Mouse (Mus musculus) frontal cortex, postnatal 10 days (tissue): ENCODE measurements around the gene Gm5148.

Experiments used
- DNase-seq, 2 experiments: peaks; one replicate each; pipeline ENCODE4 v3.0.0; 2022; ENCODE audit warnings: low spot score in 2 of 2, mixed read lengths in 1 of 2

The Gm5148 gene

GRCm38 (mm10) chr3:37738171-37738950 lies 14.1 kb upstream of the Gm5148 start:
- no peak for DNase-seq

GRCm38 (mm10) chr3:37737407-37737806 lies 13.1 kb upstream of the Gm5148 start:
- peak; percentile 44 to 55 for DNase-seq

GRCm38 (mm10) chr3:37735166-37735565 lies 10.9 kb upstream of the Gm5148 start:
- no peak for DNase-seq

GRCm38 (mm10) chr3:37729142-37729541 lies 4.9 kb upstream of the Gm5148 start:
- peak; percentile 38 to 56 for DNase-seq

GRCm38 (mm10) chr3:37728112-37729100 lies 4.1 kb upstream of the Gm5148 start:
- DNase-seq: no peak

GRCm38 (mm10) chr3:37727392-37727791 lies 3.1 kb upstream of the Gm5148 start:
- DNase-seq: no peak

- no peak for DNase-seq
These were observed 2.3 kb upstream of the Gm5148 start for GRCm38 (mm10) chr3:37726501-37727140.

GRCm38 (mm10) chr3:37724946-37725735 lies 851 bp upstream of the Gm5148 start:
- no peak for DNase-seq

- DNase-seq: peak; percentile 35 to 40
These were observed 574 bp downstream of the Gm5148 start for GRCm38 (mm10) chr3:37723662-37724170.

GRCm38 (mm10) chr3:37723061-37723521 lies 1.2 kb downstream of the Gm5148 start:
- DNase-seq: peak in 1 of 2 experiments; percentile 18

GRCm38 (mm10) chr3:37722487-37723060 lies 1.7 kb downstream of the Gm5148 start:
- no peak for DNase-seq

- no peak for DNase-seq
These were observed 7.3 kb downstream of the Gm5148 start for GRCm38 (mm10) chr3:37716992-37717391.

- no peak for DNase-seq
These were observed 8.6 kb downstream of the Gm5148 start for GRCm38 (mm10) chr3:37715734-37716133.

- DNase-seq: no peak
These were observed 11.8 kb downstream of the Gm5148 start for GRCm38 (mm10) chr3:37712501-37712900.

GRCm38 (mm10) chr3:37711639-37712038 lies 12.7 kb downstream of the Gm5148 start:
- DNase-seq: no peak

GRCm38 (mm10) chr3:37707801-37708200 lies 16.5 kb downstream of the Gm5148 start:
- DNase-seq: no peak

- no peak for DNase-seq
These were observed 17.9 kb downstream of the Gm5148 start for GRCm38 (mm10) chr3:37706439-37706838.

- no peak for DNase-seq
These were observed 18.9 kb downstream of the Gm5148 start for GRCm38 (mm10) chr3:37705436-37705835.

- DNase-seq: no peak
These were observed 19.5 kb downstream of the Gm5148 start for GRCm38 (mm10) chr3:37704701-37705279.

- DNase-seq: no peak
These were observed 21.2 kb downstream of the Gm5148 start for GRCm38 (mm10) chr3:37703066-37703465.
